Mouse (Mus musculus) liver, embryonic 14.5 days (tissue): ENCODE results near the gene Olfr309.

Experiments used
- CTCF ChIP-seq: IDR thresholded peaks from 2 replicates; pipeline ENCODE4 v1.5.1; 2016; ENCODE audit warnings: antibody characterized with exemption, low read depth, control low read depth
- EP300 ChIP-seq: IDR thresholded peaks from 2 replicates; pipeline ENCODE4 v1.6.1; 2016; ENCODE audit warnings: antibody characterized with exemption, low read depth

- TF ChIP-seq CTCF (no peak), EP300 (no peak)
Observed at GRCm38 (mm10) chr7:86321323-86321722, 7.8 kb upstream of the Olfr309 start.
